Mouse (Mus musculus): Measurements from ENCODE around the gene 1700020A23Rik.

DNA sequence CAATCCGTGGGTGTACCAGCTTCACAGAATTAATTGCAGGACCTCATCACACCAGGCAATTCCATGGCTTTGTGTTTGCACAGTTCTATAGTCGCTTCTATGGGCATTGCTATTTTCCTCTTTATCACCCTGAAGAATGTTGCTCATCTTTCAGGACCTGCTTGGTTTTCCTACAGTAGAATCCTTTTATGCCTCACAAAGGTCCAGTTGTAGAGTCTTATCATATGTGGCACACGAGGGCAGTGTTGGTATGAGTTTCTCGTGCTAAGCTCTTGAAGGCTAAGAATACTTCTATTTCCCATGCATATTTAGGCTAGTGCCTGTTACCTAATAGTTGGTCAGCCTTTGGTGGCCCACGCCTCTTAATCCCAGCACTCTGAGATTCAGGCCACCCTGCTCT lies 20.1 kb downstream of the 1700020A23Rik start:
- TF ChIP-seq CTCF (IDR thresholded peaks at IDR 0.05; ENCODE audit: low read depth) = peak; percentile 46
- TF ChIP-seq EP300 (IDR thresholded peaks at IDR 0.05; ENCODE audit: low read depth) = no peak

Measured in liver, postnatal 0 days (tissue).